Mouse (Mus musculus) E14TG2a.4 (cell line): ENCODE data around the gene Fktn.

Experiments used
- CTCF ChIP-seq: conservative IDR thresholded peaks from 2 replicates; pipeline ENCODE4 v1.5.1; 2014; ENCODE audit warnings: low read length
- NANOG ChIP-seq: IDR thresholded peaks from 2 replicates; pipeline ENCODE4 v1.6.1; 2014; ENCODE audit warnings: borderline replicate concordance, low read length, mixed read lengths
- POU5F1 ChIP-seq: IDR thresholded peaks from 2 replicates; pipeline ENCODE4 v1.6.1; 2014; ENCODE audit warnings: low read length, borderline replicate concordance

DNA sequence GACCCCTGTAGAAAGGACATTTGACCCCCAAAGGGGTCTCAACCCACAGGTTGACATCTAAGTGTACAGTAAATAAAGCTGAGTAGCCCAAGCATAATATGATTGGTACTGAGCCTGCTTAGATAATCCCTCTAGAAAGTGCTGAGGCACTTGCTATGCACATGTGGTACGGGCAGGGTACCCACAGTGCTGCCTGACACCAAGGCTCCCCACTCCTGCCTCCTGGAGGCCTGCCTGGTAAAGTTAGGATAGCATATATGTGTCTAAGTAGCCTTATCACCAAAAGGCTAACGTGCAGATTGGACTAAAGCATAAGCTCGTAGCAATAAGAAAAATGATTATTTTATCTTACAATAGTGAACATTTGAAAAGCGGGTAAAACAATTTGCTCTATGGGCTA lies 24.8 kb upstream of the Fktn start:
- TF ChIP-seq CTCF (no peak), POU5F1 (no peak), NANOG (no peak)
